Mouse (Mus musculus): ENCODE data around the gene Hist2h3b.
"Not testable (repeated sequence)": the region's sequence is repeated elsewhere in the genome, so short reads cannot be mapped to it uniquely, and the experiment has no call there.

Hist2h3b gene

DNA sequence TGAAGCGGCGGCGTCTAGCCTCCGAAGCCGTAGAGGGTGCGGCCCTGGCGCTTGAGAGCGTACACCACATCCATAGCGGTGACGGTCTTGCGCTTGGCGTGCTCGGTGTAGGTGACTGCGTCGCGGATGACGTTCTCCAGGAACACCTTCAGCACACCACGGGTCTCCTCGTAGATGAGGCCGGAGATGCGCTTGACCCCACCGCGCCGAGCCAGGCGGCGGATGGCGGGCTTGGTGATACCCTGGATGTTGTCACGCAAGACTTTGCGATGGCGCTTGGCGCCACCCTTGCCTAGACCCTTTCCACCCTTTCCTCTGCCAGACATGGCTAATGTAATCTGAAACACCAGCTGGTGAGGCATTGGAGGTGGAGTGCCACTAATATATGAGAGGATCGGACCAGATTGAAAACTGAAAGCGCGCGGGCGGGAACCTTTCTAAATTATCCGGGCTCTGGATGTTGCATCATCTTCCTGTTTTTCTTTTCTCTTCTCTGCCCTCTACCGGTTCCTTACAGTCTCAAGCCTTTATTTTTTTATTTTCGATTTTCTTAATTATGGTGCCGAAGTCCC, 5.4 kb upstream of the Hist2h3b start, which contains the start of gene Hist2h4:
Gene Hist2h4 (minus strand): TSS at position 333 of the 572 bp plus-strand sequence.
- DNase-seq (ENCODE audit: low spot score) = peak; percentile 85

DNA sequence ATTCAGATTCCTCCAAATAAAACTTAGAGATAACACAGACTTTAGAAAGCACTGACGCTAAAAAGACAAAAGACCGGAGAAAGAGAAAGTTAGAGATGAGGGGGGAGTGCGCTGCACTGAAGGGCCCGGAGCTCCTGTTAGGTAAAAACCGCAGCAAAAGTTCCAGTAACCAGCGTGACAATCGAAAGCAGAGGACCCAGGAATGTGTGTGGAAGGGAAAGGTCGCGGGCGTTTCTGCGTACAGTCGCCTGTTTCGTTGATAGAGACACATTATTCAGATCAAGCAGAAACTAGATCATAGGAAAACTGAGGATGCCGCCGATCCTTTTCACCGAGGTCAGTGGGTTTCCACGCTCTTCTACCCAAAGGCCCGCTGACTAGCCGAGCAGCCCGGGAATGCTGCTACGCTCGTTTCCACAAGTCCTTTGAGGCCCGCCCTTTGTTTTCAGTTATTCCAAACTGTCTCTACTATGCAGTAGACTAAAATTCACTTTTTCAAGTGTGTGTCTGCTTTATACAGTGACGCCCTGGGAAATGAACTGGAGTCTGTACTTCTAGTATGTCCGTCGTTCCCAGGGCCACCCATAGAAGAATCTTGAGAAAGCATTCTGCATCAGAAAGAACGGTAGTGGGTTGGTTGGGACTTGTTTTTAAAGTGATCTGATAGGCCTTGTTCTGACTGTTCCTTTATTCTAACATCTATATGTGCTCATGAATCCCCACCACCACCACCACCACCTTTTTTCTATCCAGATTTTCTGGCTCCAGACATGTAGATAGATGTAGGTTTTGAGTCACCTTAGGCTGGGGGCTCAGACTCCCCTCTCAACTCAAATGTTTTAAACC, 4.7 kb upstream of the Hist2h3b start:
- no peak for DNase-seq (ENCODE audit: low spot score)

DNA sequence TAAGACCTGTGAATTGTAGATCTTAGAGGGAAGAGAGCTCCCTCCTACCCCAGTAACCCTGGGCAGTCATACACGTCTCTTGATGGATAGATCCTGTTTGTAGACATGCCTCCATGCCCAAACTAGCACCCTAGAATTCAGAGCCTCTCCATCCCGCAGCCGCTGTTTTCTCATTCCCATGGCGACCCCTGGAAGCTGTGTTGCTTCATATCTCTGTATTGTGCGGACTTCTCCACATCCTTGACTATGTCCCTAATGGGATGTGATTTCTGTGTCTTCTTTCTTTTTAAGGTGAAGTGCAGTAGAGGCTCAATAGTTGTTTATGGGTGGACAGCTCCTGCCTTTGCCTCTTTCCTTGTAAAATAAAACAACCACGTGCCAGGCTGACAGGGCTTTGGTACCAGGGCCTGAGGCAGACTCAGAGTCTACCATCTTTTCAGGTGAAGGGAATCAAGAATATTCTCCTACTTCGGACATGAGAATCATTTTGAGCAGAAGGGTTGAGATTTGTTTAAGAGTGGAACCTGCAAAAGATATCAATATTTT, 4.0 kb upstream of the Hist2h3b start:
- DNase-seq (ENCODE audit: low spot score) = no peak

DNA sequence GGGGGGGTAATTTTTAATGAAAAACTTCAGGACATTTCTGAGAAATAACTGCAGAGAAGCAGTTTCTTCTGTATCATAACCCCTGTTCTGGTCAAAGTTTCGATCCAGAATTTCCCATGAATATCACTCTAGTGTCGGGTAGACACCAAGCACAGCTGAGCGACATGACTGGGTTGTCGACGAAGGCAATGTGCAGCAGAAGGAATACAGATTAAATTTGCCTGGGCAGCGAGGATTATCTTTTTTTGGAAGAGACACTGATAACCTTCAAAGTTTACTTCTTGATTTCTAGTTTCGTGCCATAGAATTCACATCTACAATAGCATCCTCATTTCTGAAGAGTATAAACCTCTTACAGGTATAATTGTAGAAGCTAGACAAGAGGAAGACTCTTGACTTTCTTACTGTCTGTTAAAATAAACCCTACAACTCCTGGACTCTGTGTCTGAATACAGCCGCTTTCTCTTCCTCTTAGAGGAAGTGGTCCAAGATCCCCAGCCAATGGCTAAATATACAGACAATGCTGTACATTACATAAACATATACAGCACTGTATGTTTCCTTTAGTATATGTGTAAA, 2.2 kb upstream of the Hist2h3b start:
- DNase-seq (ENCODE audit: low spot score) = no peak

DNA sequence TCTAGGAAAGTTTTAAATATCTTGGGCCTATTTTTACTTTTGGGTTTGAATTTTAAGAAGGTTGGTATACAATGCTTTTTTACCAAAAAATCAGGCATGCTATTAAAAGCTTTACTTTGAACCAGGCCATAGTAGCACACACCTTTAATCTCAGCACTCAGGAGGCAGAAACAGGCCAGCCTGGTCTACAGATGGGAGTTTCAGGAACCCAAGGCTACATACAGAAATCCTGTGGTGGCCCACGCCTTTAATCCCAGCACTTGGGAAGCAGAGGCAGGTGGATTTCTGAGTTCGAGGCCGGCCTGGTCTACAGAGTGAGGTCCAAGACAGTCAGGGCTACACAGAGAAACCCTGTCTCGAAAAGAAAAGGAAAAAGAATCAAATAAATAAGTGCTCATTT, 913 bp upstream of the Hist2h3b start:
- DNase-seq (ENCODE audit: low spot score) = no peak

DNA sequence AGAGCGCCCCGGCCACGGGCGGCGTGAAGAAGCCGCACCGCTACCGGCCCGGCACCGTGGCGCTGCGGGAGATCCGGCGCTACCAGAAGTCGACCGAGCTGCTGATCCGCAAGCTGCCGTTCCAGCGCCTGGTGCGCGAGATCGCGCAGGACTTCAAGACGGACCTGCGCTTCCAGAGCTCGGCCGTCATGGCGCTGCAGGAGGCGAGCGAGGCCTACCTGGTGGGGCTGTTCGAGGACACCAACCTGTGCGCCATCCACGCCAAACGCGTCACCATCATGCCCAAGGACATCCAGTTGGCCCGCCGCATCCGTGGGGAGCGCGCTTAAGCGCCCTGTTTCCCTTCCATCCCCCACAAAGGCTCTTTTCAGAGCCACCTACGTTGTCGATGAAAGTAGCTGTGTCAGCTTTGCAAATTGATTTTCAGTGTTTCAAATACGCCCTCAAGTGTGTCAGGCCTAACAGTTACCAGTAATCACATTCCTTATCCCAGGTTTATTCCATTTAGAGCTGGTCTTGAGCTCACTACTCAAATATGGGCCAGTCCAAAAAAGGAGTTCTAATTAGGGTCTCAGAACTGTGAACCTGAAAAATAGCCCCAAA, 423 bp downstream of the Hist2h3b start:
- not testable (repeated sequence) for DNase-seq (ENCODE audit: low spot score)

DNA sequence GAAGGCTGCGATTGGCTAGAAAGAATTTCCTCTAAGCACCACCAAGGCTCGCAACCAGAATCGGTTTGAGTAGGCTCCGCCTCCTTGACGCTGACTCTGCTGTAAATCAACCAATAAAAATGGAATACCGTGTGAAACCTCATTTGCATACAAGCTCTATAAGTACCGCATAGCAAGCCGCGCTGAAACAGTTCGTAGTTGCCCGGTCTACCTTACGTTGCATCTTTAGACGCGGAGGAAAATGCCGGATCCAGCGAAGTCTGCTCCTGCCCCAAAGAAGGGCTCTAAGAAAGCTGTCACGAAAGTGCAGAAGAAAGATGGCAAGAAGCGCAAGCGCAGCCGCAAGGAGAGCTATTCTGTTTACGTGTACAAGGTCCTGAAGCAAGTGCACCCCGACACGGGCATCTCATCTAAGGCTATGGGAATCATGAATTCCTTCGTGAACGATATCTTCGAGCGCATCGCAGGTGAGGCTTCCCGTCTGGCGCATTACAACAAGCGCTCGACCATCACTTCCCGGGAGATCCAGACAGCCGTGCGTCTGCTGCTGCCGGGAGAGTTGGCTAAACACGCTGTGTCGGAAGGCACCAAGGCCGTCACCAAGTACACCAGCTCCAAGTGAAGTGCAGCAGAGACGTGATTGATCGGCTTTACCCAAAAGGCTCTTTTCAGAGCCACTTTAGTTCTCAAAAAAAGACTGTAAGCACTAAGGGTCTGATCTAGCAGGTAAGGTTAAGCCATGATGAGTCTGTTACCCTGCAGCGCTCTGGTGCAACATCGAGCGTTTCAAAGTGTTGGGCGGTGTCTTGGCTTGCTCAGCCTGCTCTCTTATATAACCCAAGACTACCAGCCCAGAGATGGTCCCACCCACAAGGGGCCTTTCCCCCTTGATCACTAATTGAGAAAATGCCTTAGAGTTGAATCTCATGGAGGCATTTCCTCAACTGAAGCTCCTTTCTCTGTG, 1.3 kb downstream of the Hist2h3b start, which contains the start of gene Hist2h2bb:
Gene Hist2h2bb (plus strand): TSS at position 242 of the 964 bp plus-strand sequence.
- DNase-seq (ENCODE audit: low spot score) = peak; percentile 87

DNA sequence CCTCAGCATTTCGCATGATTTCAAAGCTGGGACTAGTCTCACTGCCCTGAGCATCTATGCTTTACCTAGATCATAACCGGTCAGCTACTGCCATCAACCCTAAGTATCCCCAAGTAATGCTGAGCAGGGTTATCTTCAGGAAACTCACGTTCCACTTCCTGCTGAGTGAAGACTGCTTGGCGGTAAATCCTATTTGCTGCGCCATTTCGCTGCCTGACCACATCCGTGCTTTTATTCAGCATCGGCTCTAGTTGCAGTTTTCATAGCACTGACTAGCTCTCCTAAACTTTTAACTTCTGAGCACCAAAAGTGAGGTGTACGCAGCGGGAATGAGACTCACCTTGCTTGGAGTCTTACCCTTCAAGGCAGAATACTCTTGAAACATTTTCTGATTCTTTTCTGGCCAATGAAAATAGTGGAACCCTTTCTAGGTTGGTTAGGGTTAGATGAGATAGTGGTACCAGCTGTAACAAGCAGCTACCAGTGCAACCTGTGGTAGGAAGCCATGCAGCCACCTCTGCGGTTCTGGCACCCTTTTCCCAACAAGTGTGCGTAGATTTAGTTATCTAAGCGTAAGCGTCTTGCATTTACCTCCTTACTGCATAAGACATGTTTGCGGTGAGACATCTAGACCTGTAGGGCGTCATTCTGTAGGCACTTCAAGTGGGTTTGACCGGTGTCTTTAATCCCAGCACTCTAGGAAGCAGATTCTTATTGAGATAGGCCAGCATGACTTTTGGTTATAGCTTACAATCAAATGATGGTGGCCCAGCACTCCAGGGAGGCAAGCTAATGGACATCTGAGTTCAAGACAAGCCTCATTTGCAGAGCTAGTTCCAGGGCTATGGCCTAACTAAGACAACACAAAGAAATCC, 5.4 kb downstream of the Hist2h3b start:
- no peak for DNase-seq (ENCODE audit: low spot score)

DNA sequence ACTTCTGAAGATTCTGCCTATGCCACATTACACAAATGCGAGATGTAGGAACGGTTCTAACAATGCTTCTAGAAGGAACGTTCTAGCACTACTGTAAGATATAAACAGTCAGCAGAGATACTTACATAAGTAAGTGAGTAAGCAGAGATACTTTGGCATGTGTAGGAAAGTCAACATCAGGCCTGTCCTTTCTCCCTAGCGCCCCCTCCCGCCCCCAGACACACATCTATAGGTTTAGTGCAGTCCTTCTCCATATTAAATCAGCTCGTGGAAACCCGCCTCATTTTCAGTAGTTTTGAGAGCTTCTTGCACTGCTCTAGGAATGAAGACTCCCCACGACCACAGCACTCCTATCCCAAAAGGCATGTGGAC, 9.0 kb downstream of the Hist2h3b start:
- DNase-seq (ENCODE audit: low spot score) = no peak

DNA sequence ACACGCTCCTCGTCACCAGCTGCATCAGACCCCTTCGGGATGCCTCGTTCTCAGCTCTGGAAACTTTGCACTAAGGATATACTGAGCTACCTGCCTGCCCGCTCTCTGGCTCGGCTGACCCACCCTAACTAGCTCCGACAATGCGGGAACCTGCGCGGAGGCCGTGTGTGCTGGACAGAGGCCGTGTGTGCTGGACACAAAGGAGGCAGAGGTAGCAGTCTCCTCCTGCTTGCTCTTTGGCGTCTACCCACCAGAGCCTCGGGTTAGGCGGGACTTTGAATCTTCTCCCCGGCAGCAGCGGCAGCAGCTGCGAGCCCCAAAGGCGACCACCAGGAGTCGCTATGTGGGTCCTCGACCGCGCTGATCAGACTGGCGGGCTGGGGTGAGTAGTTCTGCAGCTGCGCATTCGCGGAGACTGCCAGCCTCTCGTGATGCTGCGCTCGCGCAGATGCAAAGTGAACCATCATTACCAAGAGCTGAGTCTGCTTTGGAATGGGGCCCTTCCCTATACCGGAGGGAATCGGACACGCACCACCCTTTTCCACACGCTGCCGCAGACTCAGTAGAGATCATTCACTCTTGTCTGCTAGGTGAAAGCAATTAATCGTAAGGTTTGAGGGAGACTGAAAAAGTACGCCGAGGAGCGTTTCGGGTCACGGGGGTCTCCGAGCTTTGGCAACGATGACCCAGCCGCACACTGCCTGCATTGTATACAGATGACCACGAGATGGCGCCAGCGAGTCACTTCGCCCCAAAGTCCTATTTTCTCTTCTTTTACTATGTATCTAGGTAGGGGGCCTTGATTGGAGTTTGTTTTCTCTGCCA, 9.6 kb downstream of the Hist2h3b start:
- DNase-seq (ENCODE audit: low spot score) = peak; percentile 86

DNA sequence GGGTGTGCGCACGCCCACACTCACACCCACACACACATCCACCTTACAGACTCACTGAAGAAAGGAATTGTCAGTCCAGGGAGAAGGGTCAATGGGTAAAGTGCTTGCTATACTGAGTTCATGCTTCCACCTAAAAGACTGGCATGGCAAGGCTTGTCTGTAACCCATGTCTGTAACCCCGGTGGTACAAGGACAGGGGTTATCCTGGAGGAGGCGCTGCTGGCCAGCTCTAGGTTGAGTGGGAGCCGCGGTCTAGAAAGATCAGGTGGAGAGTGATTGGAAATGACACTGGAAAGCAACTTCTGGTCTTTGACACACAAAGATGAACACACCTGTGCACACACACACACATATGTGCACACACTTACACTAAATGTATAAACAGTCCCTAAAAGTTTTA, 12.2 kb downstream of the Hist2h3b start:
- DNase-seq (ENCODE audit: low spot score) = no peak

DNA sequence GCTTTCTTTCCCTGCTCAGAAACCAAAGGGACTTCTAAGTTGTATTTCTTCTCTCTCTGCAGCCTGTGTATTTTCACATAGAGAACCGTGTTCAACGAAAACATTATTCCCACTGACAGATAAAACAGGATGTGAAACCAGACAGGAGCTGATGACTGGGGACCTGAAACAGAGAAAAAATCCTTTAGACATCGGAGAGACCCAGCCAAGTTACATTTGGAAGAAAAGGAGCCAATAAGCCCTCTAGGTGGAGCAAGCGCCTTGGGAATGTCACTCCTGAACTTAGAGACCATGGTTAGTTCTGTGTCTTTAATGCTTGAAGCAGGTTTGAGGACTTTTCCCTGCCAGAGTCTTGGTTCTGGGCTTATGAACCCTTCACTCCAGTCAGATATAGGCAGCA, 16.0 kb downstream of the Hist2h3b start:
- no peak for DNase-seq (ENCODE audit: low spot score)

DNA sequence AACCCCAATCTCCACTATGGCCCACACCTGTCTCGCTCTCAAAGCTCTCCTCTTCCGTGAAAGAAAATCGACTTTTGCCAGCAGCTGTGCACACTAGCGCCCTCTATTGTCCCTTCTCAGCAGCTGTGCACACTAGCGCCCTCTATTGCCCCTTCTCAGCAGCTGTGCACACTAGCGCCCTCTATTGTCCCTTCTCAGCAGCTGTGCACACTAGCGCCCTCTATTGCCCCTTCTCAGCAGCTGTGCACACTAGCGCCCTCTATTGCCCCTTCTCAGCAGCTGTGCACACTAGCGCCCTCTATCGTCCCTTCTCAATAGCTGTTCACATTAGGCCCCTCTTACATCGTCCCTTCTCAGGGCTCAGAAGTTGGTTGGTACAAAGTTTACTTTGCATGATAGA, 18.9 kb downstream of the Hist2h3b start:
- DNase-seq (ENCODE audit: low spot score) = peak; percentile 34

DNA sequence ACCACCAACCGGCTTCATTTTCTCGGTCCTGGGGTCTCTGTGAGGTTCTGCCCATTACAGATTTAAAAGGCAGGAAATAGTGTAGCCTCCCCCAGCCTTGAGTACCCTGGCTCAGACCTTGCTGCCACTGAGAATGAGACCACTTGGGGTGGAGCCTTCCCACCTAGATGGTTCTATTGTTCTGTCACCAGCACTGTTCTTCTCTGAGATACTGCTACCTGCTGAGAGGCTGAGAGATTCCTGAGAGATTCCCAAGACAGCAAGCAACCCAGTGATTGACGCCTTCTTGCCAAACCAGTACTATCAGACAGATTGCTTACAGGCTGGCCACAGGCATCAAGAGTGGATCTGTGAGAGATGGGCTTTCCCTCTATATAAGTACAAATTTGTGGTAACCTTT, 20.7 kb downstream of the Hist2h3b start:
- no peak for DNase-seq (ENCODE audit: low spot score)

DNA sequence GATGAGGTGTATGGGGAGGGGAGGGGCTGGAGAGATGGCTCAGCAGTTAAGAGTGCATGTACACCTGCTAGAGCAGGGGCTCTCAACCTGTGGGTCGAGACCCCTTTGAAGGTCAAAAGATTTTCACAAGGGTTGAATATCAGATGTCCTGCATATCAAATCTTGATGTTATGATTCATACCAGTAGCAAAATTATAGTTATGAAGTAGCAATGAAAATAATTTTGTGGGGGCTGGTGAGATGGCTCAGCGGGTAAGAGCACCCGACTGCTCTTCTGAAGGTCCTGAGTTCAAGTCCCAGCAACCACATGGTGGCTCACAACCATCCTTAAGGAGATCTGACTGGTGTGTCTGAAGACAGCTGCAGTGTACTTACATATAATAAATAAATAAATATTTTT, 22.3 kb downstream of the Hist2h3b start:
- not testable (repeated sequence) for DNase-seq (ENCODE audit: low spot score)

DNA sequence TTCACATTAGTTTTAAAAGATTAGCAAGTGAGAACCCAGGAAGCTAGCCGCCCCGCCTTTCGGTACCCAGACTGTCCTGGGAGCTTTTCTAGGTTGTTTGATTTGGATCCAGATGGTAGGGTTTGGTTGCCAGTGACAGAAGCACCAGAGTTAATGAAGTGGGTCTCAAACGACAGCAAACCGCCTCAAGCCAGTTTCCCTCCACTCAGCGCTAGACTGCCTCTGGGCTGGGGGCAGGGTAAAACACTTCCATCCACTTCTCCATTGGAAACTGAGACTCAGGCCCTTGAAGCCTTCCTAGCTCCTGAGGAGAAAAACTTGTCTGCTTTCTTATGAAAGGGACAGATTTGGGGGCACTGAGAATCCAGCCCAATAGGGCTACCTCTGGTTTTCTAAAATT, 24.2 kb downstream of the Hist2h3b start:
- no peak for DNase-seq (ENCODE audit: low spot score)

DNA sequence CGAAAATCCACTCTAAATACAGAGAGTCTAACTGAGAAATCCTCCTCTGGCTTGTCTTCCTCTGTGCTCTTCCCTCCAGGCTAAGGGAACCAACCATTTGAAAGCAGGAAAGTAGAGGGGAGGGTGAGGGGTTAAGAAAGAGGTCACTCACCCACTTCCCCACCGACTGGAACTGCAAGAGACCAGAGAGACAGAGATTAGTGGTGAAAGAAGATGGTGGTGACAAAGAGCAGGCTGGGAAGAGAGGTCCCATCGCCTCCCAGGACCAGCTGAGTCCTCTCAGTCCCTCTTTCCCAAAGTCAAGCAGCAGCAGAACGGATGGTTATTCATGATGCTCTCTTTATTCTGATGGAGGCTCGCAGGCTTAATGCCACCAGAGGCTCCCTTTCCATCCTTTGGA, 24.9 kb downstream of the Hist2h3b start:
- no peak for DNase-seq (ENCODE audit: low spot score)

DNA sequence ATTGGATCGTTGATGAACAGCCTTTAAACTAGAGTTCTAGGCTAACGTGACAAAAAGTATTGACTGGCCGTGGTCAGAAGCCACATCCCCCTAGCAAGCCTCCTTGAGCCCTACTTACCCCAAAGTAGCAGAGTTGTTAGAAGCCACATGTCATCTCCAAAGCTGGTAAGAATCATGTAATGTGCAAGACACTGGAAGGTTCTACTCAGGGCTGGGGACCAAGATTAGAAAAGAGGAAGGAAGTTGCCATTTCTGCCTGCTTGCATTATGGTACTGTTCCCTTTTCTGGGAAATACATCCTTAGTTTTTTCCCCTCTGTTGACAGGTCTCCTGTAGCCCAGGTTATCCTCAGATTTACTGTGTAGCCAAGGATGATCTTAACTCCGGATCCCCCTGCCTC, 25.3 kb downstream of the Hist2h3b start, which contains the start of gene Fcgr1:
Gene Fcgr1 (minus strand): TSS at position 183 of the 400 bp plus-strand sequence.
- DNase-seq (ENCODE audit: low spot score) = no peak

DNA sequence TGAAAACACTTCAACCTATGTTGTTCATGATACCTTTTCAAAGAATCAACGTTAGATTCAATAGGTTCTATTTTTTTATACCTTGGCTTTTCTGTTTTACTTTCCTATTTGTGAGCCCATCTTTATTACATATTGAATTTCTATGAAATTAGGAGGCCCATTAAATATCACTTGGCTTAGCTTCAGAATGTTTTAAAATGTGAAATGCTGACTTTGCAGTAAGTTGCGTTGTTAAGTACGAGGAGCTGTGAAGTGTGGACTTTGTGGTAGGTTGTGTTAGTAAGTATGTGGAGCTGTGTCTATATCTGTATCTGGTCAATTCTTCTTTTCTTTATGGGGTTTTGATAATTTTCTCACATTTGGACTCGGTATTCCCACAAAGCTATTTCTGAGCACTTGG, 29.9 kb downstream of the Hist2h3b start:
- no peak for DNase-seq (ENCODE audit: low spot score)
